Mouse (Mus musculus): ENCODE data around the gene Tex19.1. TPM values are rescaled to one million over a fixed set of nuclear protein-coding genes. Genes with fewer than 3 reads are reported as not detected.

The Tex19.1 gene
- total and polyA plus RNA-seq, 3 experiments: 0.10 to 0.19 TPM; not detected in 1

DNA sequence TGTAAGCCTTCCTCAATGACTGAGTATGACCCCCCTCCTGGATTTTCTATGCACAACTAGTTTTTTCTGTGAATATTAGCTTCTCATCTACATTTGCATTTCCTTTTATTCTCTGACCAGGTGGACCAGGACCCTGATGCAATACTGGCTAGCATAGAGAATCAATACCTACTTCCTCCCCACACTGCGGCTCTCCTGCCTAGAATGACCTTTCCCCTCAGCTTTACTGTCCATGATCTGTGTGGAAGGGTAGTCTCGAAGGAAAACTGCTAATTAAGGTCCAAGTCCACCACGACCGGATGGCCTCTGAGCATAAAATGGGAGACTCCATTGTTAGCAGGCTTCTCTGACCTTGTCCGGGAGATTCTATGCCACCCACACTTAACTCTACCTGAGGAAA lies 8.3 kb upstream of the Tex19.1 start:
- Histone ChIP-seq H3K4me3 (ENCODE audit: control insufficient read depth in 1 of 2, insufficient read depth in 1 of 2, low read depth in 2 of 2, low read length in 2 of 2) (no peak overlapping the region), H3K27me3 (ENCODE audit: control insufficient read depth in 1 of 2, insufficient read depth in 2 of 2, low read length in 2 of 2) (peaks cover 5 to 28% of the 10 kb centered on the region in 2 experiments), H3K4me1 (ENCODE audit: control insufficient read depth in 1 of 2, insufficient read depth in 2 of 2, low read length in 2 of 2) (peaks cover 0 to 3% of the 10 kb centered on the region in 2 experiments; a peak in 1 of 4 replicates), H3K79me2 (ENCODE audit: control insufficient read depth, insufficient read depth, low read length, poor library complexity) (no peaks in the 10 kb centered on the region), H3K36me3 (ENCODE audit: control insufficient read depth in 1 of 2, insufficient read depth in 2 of 2, low read length in 2 of 2) (no peaks in the 10 kb centered on the region), H3K9ac (ENCODE audit: control insufficient read depth, low read depth, low read length, poor library complexity, severe bottlenecking) (no peak overlapping the region), H3K27ac (ENCODE audit: control insufficient read depth, low read depth, low read length) (no peak overlapping the region), H3K9me3 (replicated peaks; ENCODE audit: insufficient read depth, low read length) (no peaks in the 10 kb centered on the region)
- no peak for DNase-seq (ENCODE audit: low read depth, low spot score)
- TF ChIP-seq TBP (IDR thresholded peaks at IDR 0.05; ENCODE audit: low read depth, low read length): no peak
- TF ChIP-seq POLR2AphosphoS2 (IDR thresholded peaks at IDR 0.05; ENCODE audit: low read length): no peak
- TF ChIP-seq ZC3H11A (IDR thresholded peaks at IDR 0.05; ENCODE audit: low read depth, low read length): no peak
- TF ChIP-seq ETS1 (IDR thresholded peaks at IDR 0.05; ENCODE audit: low read depth, low read length): no peak
- TF ChIP-seq HCFC1 (IDR thresholded peaks at IDR 0.05; ENCODE audit: low read depth, low read length): no peak
- no peak for TF ChIP-seq ZKSCAN1 (IDR thresholded peaks at IDR 0.05; ENCODE audit: low read depth, low read length)
- TF ChIP-seq USF1 (IDR thresholded peaks at IDR 0.05; ENCODE audit: low read depth, low read length): no peak
- no peak for TF ChIP-seq NRF1 (IDR thresholded peaks at IDR 0.05; ENCODE audit: insufficient read depth, low read depth, low read length, poor library complexity, severe bottlenecking)
- no peak for TF ChIP-seq POLR2AphosphoS5 (IDR thresholded peaks at IDR 0.05; ENCODE audit: borderline replicate concordance, low read depth, low read length)
- no peak for TF ChIP-seq RAD21 (IDR thresholded peaks at IDR 0.05; ENCODE audit: low read depth, low read length)
- TF ChIP-seq JUND (IDR thresholded peaks at IDR 0.05; ENCODE audit: low read depth, low read length): no peak
- no peak for TF ChIP-seq CHD1 (IDR thresholded peaks at IDR 0.05; ENCODE audit: low read depth, low read length)
- TF ChIP-seq CHD2 (IDR thresholded peaks at IDR 0.05; ENCODE audit: low read length): no peak

DNA sequence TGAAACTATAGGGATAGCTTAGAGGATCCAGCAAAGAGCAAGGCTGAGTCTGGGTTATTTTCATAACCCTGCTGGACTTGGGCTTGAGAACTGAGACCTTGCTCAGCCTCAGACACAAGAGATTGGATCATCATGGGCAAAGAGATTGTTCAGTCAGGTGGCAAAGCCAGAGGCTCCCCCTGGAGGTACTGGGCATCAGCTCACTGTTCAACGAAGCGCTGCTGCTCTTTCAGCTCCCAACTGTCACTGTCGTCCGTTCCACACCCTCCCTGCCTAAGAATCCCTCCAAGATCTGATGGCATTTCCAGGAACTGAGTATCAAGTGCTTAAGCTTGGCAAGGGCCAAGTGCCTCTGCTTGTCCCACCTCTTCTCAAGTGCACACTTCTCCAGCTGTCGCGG lies 7.2 kb upstream of the Tex19.1 start:
- H3K27ac ChIP-seq (ENCODE audit: control insufficient read depth, low read depth, low read length): no peak overlapping the region
- DNase-seq (ENCODE audit: low read depth, low spot score): no peak
- H3K4me1 ChIP-seq (ENCODE audit: control insufficient read depth in 1 of 2, insufficient read depth in 2 of 2, low read length in 2 of 2): peaks cover 0 to 3% of the 10 kb centered on the region in 2 experiments; a peak in 1 of 4 replicates
- H3K4me3 ChIP-seq (ENCODE audit: control insufficient read depth in 1 of 2, insufficient read depth in 1 of 2, low read depth in 2 of 2, low read length in 2 of 2): no peak overlapping the region
- H3K36me3 ChIP-seq (ENCODE audit: control insufficient read depth in 1 of 2, insufficient read depth in 2 of 2, low read length in 2 of 2): no peaks in the 10 kb centered on the region
- no peak overlapping the region for H3K9ac ChIP-seq (ENCODE audit: control insufficient read depth, low read depth, low read length, poor library complexity, severe bottlenecking)
- TF ChIP-seq CTCF (IDR thresholded peaks at IDR 0.05 in 2 of 3, conservative IDR thresholded peaks at IDR 0.05 in 1 of 3; ENCODE audit: control insufficient read depth in 1 of 3, insufficient read depth in 1 of 3, low read depth in 2 of 3, low read length in 3 of 3, poor library complexity in 1 of 3, severe bottlenecking in 1 of 3) (peak in 2 of 3 experiments; percentile 17 to 21; a peak in 1 of 6 replicates), MAX (IDR thresholded peaks at IDR 0.05; ENCODE audit: low read length) (no peak), ELF1 (IDR thresholded peaks at IDR 0.05; ENCODE audit: low read depth, low read length) (no peak), SMC3 (IDR thresholded peaks at IDR 0.05; ENCODE audit: low read depth, low read length) (0 out of 2 replicates have a peak, but pooled peaks have one; percentile 7), RCOR1 (IDR thresholded peaks at IDR 0.05; ENCODE audit: low read depth, low read length) (no peak)
- H3K79me2 ChIP-seq (ENCODE audit: control insufficient read depth, insufficient read depth, low read length, poor library complexity): no peaks in the 10 kb centered on the region
- peaks cover 5 to 24% of the 10 kb centered on the region in 2 experiments for H3K27me3 ChIP-seq (ENCODE audit: control insufficient read depth in 1 of 2, insufficient read depth in 2 of 2, low read length in 2 of 2)
- H3K9me3 ChIP-seq (replicated peaks; ENCODE audit: insufficient read depth, low read length): no peaks in the 10 kb centered on the region
